Mouse (Mus musculus) kidney, adult 10 weeks (tissue): ENCODE data around the gene Fbxo42. TPM values are rescaled to one million over a fixed set of nuclear protein-coding genes. Genes with fewer than 3 reads are reported as not detected.

ENCODE experiments used
- polyA plus RNA-seq: library from polyadenylated mRNA; stranded (reverse); fragments of 350-450 nt; fragmentation: Illumina TruSeq; extraction: RNeasy Lipid Tissue Mini Kit (QIAGEN cat#74804); gene quantifications from one replicate; pipeline ENCODE4 v1.2.3, GENCODE M21; 2014; ENCODE audit warnings: low read depth, low replicate concordance

Gene Fbxo42
- 3.4 TPM for polyA plus RNA-seq

GRCm38 (mm10) chr4:141147112-141148008 lies at the start of gene Fbxo42:
TSS of gene Fbxo42 (plus strand) at chr4:141147913.

GRCm38 (mm10) chr4:141139116-141139970 lies 8.4 kb upstream of the Fbxo42 start, which contains the start of gene Szrd1:
TSS of gene Szrd1 (minus strand) at chr4:141139775.

GRCm38 (mm10) chr4:141213770-141214336 lies 66.1 kb downstream of the Fbxo42 start, which contains the start of gene Rsg1:
TSS of gene Rsg1 (plus strand) at chr4:141213956.

GRCm38 (mm10) chr4:141239388-141240125 lies 91.8 kb downstream of the Fbxo42 start, which contains the start of gene Arhgef19:
TSS of gene Arhgef19 (plus strand) at chr4:141239499.

Other genes starting within 250 kb of the Fbxo42 start
- gene Padi2, start 241.6 kb upstream of the Fbxo42 start, polyA plus RNA-seq: 1.1 TPM
- 149 TPM for gene Sdhb, start 186.7 kb upstream of the Fbxo42 start, polyA plus RNA-seq
- gene Atp13a2, start 161.0 kb upstream of the Fbxo42 start, polyA plus RNA-seq: 0.93 TPM
- not detected for gene Mfap2, start 137.5 kb upstream of the Fbxo42 start, polyA plus RNA-seq
- not detected for gene Crocc, start 87.4 kb upstream of the Fbxo42 start, polyA plus RNA-seq
- gene Necap2, start 69.6 kb upstream of the Fbxo42 start, polyA plus RNA-seq: 5.8 TPM
- not detected for gene Spata21, start 59.6 kb upstream of the Fbxo42 start, polyA plus RNA-seq
- 19.0 TPM for gene Szrd1, start 8.1 kb upstream of the Fbxo42 start, polyA plus RNA-seq
- not detected for gene Rsg1, start 66.0 kb downstream of the Fbxo42 start, polyA plus RNA-seq
- 0.61 TPM for gene Arhgef19, start 91.6 kb downstream of the Fbxo42 start, polyA plus RNA-seq
- 0.12 TPM for gene Epha2, start 153.3 kb downstream of the Fbxo42 start, polyA plus RNA-seq
- gene Fam131c, start 220.3 kb downstream of the Fbxo42 start, polyA plus RNA-seq: not detected